Mouse (Mus musculus): ENCODE results near the gene Sbk2.

The Sbk2 gene

DNA sequence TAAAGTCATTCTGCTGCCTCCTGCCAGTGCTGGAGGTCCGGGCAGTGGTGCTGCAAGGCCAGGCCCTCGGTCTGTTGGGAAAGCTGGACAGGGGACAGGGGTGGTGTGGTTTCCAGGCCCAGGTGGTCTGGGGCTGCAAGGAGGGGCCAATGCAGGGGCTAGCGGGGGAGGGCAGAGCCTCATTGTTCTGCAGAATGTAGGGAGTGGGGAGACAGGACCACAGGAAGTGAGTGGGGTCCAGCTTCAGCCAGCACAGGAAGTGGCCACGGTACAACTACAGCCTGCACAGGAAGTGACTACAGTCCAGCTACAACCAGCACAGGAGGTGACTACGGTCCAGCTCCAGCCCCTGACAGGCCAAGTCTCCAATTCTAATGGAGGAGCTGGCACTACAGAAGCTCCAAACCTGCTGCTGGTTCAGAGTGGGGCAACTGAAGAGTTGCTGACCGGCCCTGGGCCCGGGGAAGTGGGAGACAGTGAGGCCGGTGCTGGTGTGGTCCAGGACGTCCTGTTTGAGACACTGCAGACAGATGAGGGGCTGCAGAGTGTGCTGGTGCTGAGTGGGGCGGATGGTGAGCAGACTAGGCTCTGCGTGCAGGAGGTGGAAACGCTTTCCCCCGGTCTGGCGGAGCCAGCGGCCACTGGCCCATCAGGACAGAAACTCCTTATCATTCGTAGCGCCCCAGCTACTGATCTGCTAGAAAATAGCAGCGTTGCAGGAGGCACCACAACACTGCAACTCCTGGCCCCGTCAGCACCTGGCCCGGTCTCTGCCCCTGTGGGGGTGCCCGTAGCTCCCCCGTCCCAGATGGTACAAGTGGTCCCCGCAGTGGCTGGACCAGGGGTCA lies 43.0 kb downstream of the Sbk2 start:
- no peak for DNase-seq

DNA sequence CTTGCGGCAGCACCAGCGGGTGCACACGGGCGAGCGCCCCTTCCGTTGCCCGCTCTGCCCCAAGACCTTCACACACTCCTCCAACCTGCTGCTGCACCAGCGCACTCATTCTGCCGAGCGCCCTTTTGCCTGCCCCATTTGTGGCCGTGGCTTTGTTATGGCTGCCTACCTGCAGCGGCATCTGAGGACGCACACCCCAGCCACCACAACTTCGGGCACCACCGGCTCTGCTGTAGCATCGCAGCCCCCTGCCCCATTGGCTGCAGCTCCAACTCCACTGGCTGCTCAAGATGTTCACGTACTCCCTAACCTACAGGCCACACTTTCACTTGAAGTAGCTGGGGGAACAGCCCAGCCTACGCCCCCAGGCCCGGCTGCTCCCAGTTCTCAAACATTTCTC lies 43.7 kb downstream of the Sbk2 start:
- no peak for DNase-seq

DNA sequence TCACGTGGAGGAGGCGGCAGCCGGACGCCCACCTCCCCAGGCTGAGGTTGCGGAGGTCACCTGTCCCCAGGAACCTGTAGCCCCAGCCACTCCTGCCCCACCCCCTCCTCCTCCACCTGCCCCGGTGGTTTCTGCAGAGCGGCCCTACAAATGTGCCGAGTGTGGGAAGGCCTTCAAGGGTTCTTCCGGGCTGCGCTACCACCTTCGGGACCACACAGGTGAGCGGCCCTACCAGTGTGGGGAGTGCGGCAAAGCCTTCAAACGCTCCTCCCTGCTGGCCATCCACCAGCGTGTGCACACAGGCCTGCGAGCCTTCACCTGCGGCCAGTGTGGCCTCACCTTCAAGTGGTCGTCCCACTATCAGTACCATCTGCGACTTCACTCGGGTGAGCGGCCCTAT lies 44.2 kb downstream of the Sbk2 start:
- DNase-seq, result no peak

DNA sequence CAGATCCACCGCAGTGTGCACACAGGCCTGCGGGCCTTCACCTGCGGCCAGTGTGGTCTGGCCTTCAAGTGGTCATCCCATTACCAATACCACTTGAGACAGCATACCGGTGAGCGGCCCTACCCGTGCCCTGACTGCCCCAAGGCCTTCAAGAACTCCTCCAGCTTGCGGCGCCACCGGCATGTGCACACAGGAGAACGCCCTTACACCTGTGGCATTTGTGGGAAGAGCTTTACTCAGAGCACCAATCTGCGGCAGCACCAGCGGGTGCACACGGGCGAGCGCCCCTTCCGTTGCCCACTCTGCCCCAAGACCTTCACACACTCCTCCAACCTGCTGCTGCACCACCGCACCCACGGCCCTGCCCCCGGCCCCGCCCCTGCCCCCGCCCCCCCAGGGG lies 45.1 kb downstream of the Sbk2 start:
- no peak for DNase-seq

DNA sequence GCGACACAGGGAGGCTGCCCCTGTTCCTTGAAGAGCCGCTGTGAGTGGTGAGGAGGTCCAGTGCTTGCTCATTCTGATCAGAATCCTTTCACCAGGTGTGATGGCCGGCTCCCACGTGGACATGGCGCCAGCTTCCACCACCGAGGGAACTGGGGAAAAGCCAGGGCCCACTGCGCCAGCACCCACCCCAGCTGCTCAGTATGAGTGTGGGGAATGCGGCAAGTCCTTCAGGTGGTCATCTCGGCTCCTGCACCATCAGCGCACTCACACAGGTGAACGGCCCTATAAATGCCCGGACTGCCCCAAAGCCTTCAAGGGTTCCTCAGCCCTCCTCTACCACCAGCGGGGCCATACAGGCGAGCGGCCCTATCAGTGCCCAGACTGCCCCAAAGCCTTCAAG lies 45.5 kb downstream of the Sbk2 start:
- no peak for DNase-seq

DNA sequence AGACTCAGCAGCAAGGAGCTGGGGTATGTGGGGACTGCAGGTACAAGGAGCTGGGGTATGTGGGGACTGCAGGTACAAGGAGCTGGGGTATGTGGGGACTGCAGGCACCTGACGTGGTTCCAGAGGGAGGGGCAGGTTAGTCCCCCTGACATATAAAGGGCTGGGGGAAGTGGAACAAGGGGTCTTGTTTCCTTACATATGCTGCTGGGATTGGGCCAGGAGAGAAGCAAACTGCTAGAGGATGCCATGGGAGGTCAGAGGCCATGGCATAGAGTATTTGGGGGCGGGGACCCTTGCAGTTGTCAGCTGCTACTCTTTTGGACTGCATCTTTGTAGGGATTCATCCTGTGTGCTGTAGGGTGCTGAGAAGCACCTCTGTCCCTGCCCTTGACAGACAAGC lies 46.7 kb downstream of the Sbk2 start:
- no peak for DNase-seq

DNA sequence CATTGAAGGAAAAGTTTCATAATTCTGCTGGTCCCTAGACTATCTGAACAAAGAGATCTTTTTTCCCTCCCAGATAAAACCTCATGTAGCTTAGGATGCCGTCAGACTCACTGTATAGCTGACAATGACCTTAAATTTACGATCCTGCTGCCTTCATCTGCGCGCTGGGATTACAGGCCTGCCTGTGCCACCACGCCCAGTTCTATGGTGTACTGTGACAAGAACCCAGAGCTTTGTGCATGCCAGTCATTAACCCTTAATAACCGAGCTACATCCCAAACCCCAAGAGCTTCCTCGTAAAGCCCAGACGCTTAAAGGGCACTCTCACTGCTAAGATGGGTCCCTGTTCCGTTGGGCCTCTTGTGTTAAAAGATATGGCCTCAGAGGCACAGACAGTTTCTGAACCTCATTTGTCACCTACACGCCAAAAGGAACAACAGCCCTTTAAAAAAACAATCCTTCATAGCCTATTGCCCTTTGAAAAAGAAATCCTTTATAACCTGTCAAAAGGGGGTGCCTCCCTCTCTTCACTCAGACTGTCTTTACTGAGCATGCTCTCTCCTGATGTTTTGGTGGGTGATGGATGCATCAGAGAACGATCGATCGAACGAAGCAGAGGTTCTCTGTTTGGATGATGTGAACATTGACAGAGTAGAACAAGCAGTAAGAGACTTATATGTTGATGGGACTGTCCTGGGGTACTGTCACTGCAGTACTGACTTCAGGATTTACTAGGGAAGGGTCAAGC lies 48.4 kb downstream of the Sbk2 start:
- DNase-seq, result peak; percentile 43

DNA sequence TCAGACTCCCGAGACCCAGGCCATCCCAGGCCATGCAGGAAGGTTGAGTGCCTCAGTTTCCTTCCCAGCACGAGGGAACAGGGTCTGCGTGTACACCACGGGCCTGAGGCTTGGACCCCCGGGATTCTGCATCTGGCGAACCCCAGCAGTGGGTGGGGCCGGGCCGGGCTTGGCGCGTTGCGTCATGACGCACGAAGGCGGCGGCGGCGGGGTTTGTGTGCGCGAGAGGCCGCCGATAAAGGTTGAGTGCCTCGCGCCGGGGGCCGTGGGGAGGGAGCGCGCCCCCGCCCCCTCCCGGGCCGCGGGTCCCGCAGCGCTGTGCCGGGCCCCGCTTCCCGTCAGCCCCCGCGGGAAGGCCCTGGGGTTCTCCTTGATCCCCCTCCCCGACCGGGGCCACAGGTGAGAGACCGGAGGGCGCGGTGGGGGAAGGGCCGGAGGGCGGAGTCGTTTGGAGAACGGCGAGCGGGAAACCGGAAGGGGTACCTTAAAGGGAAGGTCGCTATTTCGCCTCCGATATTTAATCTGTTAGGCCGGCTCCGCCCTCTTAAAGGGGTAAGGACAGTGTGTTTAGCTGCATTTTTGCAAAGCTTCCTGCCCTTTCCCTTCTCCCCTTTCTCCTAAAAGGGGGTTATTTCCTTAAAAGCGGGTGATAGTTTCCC lies 49.1 kb downstream of the Sbk2 start, which contains the start of gene Zfp628:
TSS of gene Zfp628 (plus strand) at position 211 of the 659 bp plus-strand sequence.
- DNase-seq, result peak; percentile 96

DNA sequence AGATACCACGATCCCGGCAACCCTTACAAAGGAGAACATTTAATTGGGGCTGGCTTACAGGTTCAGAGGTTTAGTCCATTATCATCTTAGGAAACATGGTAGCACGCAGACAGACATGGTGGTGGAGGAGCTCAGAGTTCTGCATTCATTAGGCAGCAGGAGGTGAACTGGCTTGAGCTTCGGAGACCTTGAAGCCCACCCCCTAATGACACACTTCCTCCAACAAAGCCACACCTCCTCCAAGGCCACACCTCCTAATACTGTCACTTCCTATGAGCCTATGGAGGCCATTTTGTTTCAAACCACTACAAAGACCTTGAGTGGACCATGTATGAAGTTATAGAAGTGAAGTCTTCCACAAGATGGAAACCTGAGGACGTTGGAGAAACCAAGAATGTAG lies 52.0 kb downstream of the Sbk2 start:
- no peak for DNase-seq

DNA sequence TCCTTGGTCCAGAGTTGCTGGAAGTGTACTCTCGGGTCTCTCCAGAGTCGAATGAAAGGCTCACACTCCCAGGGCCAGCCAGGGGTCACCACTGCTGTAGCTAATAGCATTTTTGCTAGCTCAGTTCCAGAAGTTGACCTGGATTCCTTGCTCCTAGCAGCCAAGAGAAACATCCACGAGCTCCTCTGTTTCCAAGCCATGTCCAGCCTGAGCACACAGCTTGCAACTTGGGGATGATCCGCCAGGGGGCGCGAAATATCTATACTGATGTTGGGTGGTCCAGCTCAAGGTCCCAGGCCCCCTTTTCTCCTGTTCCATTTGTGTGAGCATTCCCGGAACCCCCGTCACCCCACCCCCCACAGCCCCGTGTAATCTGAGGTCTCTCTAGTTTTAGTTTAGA lies 52.6 kb downstream of the Sbk2 start:
- DNase-seq, result peak; percentile 67

DNA sequence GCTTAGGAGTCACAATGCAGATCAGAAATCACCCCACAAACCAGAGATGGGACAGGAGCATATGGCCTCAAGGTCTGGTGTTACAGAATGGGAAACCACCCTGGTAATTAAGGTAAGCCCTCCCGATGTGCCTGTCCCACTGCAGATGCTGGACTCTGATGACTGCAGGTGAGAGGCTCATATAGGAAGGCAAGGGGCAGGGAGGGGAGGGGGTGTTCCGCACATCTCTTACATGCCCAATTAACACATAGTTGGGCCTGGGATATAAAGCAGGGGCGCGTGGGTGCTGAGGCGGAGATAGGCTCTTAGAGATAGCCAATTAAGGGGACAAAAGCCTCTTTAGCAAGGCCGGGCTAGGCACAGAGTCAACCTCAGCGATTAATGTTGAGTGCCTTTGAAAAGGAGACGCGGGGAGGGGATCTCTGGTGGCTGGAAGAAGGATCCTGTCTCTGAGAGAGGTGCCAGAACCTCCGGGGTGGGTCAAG lies 57.7 kb downstream of the Sbk2 start, which contains the start of gene Gm36210:
TSS of gene Gm36210 (minus strand) at position 51 of the 485 bp plus-strand sequence.
- no peak for DNase-seq

DNA sequence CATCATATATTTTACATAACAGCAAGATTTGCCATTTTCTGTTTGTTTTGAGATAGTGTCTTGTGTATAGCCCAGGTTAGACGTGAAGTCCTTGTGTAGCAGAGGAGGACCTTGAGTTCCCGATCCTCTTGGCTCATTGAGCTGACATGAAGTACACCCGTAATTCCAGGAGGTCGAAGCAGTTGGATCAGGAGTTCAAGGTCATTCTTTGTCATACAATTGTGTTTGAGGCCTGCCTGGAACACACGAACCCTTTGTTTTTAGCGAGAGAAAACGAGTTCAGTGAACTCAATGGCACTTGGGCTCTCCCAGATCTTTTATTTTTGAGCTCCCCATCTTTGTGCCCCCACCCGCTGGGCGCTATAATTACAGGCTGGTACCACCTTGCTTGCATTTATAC lies 61.8 kb downstream of the Sbk2 start:
- no peak for DNase-seq

DNA sequence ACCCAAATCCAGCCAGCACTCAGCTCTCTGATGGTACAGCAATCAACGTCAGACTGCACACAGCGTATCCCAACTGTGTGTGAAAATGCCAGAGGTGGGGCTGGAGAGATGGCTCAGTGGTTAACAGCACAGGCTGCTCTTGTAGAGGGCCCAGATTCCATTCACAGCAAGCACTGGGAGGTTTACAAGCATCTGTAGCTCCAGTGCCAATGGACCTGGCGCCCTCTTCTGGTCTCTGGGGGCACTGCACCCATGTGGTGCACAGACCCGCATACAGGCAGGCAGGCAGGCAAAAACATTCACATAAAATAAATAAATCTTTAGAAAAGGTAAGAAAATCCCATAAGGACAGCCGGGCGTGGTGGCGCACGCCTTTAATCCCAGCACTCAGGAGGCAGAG lies 63.0 kb downstream of the Sbk2 start:
- peak; percentile 59 for DNase-seq

DNA sequence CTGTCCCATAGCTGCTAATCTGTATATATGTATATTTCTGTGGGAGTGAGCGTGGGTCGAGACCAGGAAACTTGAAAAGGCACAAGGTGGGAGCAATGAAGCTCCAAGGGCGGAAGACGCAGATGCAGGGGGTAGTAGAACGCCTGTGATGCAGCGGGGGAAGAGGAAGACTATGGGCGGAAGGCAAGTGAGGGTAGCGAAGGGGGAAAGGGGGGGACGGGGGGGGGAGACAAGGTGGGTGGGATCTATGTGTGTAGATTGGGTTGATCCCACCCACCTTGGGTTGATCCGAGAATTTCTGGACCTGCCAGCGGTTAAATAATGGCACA lies 63.7 kb downstream of the Sbk2 start:
- DNase-seq, result no peak

DNA sequence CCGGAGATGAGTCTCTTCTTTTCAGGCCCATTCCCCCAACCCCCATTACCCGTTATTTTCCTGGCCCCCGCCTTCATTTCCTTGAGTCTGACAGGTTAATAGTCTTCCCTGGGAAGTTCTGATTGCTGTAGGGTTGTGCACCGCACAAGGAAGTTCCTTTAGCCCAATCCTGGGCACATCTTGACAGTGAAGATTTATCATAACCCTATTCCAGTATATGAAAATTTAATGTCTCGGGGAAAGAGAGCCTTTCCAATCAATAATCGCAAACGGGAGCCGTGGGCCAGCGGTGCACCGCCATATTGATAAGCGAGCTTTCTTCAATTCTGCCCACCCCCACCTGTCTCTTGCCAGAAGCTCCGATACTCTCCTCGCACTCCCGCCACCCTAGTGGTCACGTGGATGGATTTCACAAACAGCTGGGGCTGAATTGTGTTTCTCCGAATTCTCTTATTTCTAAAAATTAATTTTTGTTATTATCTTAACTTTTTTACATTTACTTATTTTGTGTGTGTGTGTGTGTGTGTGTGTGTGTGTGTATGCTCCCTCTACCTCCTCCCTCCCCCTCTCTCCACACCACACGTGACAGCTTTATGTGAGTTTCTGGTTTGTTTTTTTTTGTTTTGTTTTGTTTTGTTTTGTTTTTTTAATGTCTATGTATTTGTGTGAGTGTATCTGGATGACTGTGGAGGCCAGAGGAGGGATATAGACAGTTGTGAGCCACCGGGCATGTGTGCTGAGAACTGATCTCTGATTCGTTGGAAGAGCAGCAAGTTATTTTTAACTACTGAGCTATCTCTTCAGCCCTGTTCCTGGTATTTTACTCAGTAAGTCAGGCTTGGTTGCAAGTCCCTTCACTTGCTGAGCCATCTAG lies 64.3 kb downstream of the Sbk2 start:
- peak; percentile 30 for DNase-seq

DNA sequence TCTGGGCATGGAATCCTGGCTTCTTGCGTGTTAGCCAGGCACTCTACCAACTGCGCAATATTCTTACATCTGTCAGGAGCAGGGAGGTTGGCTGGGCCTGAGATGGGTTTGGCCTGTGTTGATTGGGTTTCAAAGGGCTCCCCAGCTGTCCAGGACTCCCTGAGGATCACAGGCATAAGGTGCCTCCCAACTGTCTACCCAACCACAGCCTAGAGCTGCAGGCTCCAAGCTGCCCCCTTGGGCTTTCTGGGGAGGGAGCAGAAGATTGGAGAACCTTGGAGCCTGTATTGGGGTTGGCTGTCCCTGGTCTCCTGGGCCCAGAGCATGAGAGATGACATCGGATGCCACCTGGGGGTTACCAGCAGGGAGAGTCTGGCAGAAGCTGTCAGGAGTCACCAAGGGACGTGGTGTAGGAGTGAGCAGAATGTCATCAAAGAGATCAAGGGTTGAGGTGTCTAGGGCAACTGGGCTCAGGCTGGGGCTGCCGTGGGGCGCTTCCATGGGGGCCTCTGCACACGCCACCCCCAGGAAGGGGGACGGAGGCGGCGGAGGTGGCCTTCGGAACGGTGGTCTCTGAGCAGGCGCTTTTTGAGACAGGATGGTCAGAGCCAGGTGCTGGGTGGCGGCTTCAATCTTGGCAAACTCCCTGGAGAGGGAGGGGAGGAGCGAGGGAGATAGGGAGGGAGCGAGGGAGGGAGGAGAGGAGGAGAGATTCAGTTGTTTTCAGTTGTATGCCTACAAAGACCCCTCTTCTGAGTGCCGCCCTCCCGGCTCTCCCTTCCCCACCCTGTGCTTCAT lies 65.2 kb downstream of the Sbk2 start:
- DNase-seq, result no peak

DNA sequence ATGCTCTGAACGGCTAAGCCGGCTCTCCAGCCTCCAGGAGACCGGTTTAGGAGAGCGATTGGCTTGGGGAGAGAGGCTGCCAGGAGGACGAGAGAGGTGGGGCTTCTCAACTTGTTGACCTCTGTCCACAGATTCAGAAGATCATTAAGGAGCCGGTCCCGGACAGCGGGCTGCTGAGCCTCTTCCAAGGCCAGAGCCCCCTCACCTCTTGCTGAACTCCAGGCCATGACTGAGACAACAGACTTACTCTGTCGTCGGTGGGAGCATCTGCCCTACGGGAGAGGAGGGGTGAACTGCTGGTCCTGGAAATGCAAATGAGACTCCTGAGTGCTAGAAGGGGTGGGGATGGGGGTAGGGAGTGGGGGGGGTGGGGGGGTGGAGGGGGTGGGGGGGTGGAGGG lies 69.0 kb downstream of the Sbk2 start:
- no peak for DNase-seq
